Mouse (Mus musculus) kidney, postnatal 4 days (tissue): ENCODE data around the gene Fto.

Experiments
- DNase-seq, 2 experiments: peaks; one replicate each; pipeline ENCODE4 v3.0.0; 2021; ENCODE audit warnings: mixed read lengths in 2 of 2

Gene Fto

GRCm38 (mm10) chr8:91708661-91709060 is 395.3 kb downstream of the Fto start:
- no peak for DNase-seq

GRCm38 (mm10) chr8:91709768-91710167 is 396.4 kb downstream of the Fto start:
- peak in 1 of 2 experiments; percentile 29 for DNase-seq

GRCm38 (mm10) chr8:91711202-91711601 is 397.9 kb downstream of the Fto start:
- DNase-seq = no peak

- DNase-seq = no peak
These were observed 398.8 kb downstream of the Fto start for GRCm38 (mm10) chr8:91711981-91712598.

- peak; percentile 24 to 43 for DNase-seq
These were observed 399.6 kb downstream of the Fto start for GRCm38 (mm10) chr8:91712731-91713569.

- peak; percentile 40 to 53 for DNase-seq
These were observed 400.5 kb downstream of the Fto start for GRCm38 (mm10) chr8:91713677-91714312.

GRCm38 (mm10) chr8:91714733-91715132 is 401.4 kb downstream of the Fto start:
- no peak for DNase-seq

- DNase-seq = peak; percentile 9 to 10
These were observed 402.2 kb downstream of the Fto start for GRCm38 (mm10) chr8:91715387-91716085.
